Mouse (Mus musculus) large intestine, adult 2 months (tissue): ENCODE results near the gene Ric1. TPM values are rescaled to one million over a fixed set of nuclear protein-coding genes. Genes with fewer than 3 reads are reported as not detected.
"Not testable (repeated sequence)": the region's sequence is repeated elsewhere in the genome, so short reads cannot be mapped to it uniquely, and the experiment has no call there.

ENCODE experiments used
- DNase-seq: peaks from one replicate; pipeline ENCODE4 v3.0.0-alpha.2; 2012; ENCODE audit warnings: low read depth, low spot score
- WGBS: fragments of 180-500 bp; shearing (Covaris S2); methylation state at CpG from one replicate; pipeline ENCODE4 v1.1.7; 2018; 5-methylcytosine and 5-hydroxymethylcytosine counted together
- polyA plus RNA-seq: library from polyadenylated mRNA; depleted of rRNA; stranded (reverse); fragments of >200 nt; gene quantifications from 2 replicates; pipeline ENCODE4 v1.2.3, GENCODE M21; 2012

Gene Ric1
- polyA plus RNA-seq, 1 experiment, result 4.9 TPM

DNA sequence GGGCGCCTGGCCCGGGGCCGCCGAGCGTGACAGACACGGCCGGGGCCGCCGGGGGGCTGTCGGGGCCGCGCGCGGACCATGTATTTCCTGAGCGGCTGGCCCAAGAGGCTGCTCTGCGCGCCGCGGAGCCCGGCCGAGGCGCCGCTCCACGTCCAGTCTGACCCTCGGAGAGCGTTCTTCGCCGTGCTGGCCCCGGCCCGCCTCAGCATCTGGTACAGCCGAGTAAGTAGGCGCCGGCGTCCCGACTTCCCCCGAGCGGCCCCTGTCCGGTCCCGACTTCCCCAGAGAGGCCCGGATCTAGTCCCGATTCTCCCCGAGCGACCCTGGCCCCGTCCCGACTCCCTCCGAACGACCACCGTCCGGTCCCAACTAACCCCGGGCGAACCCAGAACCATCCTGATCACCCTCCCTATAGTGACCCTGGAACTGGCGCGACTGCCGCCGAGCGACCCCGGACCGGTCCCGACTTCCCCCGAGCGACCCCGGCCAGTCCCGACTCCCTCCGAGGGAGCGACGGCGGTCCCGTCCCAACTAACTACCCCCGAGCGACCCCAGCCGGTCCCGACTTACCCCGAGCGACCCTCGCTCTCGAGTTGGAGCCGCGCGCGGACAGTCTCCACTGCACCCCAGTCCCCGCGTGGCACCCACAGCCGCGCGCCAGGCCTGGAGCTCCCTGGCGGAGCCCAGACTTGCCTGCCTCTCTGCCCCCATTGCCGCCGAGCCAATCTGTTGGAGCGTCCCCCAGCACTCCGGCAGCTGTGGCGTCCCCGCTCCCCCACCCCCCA is 555 bp downstream of the Ric1 start:
- no peak for DNase-seq
- WGBS, result under 1% methylated on average over 92 of the region's 92 CpGs

DNA sequence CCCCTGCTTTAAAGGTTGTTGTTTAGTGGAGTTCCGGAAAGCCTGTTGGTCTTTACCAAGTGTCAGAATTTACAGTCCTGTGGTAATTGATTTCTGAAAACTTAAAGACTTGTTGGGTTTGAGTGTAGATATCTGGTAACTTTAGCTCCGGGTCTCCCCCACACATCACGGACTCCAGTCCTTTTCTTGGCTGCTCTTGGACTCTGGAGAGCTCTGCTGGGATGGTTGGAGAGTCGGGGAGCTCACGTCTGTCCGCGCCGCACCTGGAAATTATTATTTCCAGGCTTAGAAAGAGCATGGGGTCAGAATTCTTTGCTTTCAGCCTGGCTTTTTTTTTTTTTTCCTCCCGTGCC is 1.1 kb downstream of the Ric1 start:
- WGBS, result 1% methylated on average over 9 of the region's 9 CpGs
- DNase-seq, result no peak

- WGBS, result 22% methylated on average over 5 of the region's 5 CpGs
- DNase-seq, result no peak
These were observed 1.6 kb downstream of the Ric1 start for GRCm38 (mm10) chr19:29523701-29524100.

DNA sequence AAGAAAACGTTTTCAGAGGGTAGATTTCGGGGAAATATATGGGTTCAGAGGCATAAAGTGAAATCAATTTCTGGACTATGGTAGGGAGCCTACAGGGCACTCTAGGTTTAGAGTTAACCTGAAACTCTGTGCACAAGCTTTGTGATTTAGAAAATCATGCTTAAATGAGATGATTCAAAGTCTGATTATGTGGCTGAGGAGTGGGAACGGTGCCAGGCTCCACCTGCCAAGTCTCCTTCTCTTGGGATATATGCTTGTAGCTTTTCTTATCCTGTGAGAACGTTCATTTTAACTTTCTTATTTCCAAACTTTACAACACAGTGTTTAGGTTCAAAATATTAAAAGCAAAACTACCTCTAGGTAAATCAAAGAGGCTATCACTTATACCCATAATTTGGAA is 2.5 kb downstream of the Ric1 start:
- 30% methylated on average over 4 of the region's 4 CpGs for WGBS
- no peak for DNase-seq

GRCm38 (mm10) chr19:29525588-29525987 is 3.5 kb downstream of the Ric1 start:
- not testable (repeated sequence) for DNase-seq
- 89% methylated on average over 4 of the region's 4 CpGs for WGBS

- no peak for DNase-seq
These were observed 4.8 kb downstream of the Ric1 start for GRCm38 (mm10) chr19:29526837-29527236.

DNA sequence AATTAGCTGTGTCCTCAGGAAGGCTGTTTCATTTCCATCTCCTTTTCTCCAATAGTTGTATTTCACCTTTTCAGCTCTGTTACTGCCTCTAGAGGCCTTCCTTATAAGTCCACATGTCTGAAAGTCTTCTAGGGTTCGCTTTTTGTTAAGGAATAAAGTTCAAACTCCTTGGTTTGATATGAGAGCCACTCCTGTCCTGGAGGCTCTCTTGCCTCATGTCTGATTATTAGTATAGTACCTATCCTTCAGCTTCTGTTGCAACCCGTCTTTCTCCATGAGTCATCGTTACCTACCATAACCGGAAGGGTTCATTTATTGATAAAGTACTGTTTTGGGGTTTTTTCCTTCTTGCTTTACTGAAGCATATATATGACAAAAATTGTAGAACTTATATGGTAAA is 5.2 kb downstream of the Ric1 start:
- 73% methylated on average over 4 of the region's 4 CpGs for WGBS
- DNase-seq, result no peak

- WGBS, result 86% methylated on average over 2 of the region's 2 CpGs
- no peak for DNase-seq
These were observed 6.5 kb downstream of the Ric1 start for GRCm38 (mm10) chr19:29528568-29528967.

- WGBS, result 87% methylated on average over 5 of the region's 5 CpGs
- no peak for DNase-seq
These were observed 11.9 kb downstream of the Ric1 start for GRCm38 (mm10) chr19:29534030-29534429.

- DNase-seq, result no peak
- WGBS, result 70% methylated on average over 8 of the region's 8 CpGs
These were observed 20.3 kb downstream of the Ric1 start for GRCm38 (mm10) chr19:29542256-29542970.

DNA sequence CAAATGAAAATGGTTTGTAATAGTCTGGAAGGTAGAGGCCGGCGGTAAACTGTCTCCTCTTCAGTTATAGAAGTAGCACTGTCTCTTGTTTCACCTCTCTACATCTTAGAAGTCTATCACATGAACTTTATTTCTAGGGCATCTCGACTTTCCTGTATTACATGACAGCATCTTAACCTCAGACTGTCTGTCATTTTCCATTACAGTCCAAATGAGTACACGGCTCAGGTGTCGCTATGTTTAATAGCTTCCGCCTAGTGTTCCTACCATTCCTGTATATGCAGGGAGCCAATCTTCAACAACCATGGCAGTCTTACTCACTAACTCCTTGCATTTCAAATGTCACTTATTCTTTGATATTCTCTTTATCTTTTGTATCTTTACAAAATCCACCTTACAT is 21.9 kb downstream of the Ric1 start:
- WGBS, result 93% methylated on average over 6 of the region's 6 CpGs
- no peak for DNase-seq

DNA sequence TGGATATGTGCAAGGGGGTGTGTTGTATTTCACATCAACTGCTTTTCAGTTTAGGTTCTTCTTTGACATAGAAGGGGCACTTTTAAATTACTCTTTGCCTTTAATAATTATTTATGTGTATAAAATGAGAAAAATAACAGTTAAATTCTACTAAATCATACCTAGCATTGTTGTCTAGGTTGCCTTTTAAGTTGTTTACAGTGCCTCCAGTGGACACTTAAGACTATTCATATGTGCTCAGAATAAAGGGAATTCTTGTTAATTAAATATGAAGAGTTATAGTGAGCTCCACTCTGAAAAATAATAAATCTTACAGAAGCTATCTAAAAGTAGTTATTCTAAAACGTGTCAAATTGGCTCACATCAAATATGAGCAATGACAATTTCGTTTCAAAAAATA is 28.5 kb downstream of the Ric1 start:
- DNase-seq, result no peak
- WGBS, result 91% methylated on average over 2 of the region's 2 CpGs

GRCm38 (mm10) chr19:29551128-29551527 is 29.0 kb downstream of the Ric1 start:
- WGBS, result 92% methylated on average over 1 of the region's 1 CpGs
- DNase-seq, result no peak

DNA sequence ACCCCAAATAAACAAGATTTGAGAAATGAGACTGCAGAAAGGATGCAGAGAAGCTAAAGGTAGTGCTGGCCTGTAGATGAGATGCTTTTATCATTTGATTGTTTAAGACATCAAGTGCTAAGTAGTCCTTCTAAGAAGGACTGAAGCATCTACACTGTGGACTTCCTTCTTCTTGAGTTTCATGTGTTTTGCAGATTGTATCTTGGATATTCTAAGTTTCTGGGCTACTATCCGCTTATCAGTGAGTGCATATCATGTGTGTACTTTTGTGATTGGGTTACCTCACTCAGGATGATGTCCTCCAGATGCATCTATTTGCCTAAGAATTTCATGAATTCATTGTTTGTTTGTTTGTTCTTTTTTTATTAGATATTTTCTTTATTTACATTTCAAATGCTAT is 29.9 kb downstream of the Ric1 start:
- 93% methylated on average over 1 of the region's 1 CpGs for WGBS
- not testable (repeated sequence) for DNase-seq

DNA sequence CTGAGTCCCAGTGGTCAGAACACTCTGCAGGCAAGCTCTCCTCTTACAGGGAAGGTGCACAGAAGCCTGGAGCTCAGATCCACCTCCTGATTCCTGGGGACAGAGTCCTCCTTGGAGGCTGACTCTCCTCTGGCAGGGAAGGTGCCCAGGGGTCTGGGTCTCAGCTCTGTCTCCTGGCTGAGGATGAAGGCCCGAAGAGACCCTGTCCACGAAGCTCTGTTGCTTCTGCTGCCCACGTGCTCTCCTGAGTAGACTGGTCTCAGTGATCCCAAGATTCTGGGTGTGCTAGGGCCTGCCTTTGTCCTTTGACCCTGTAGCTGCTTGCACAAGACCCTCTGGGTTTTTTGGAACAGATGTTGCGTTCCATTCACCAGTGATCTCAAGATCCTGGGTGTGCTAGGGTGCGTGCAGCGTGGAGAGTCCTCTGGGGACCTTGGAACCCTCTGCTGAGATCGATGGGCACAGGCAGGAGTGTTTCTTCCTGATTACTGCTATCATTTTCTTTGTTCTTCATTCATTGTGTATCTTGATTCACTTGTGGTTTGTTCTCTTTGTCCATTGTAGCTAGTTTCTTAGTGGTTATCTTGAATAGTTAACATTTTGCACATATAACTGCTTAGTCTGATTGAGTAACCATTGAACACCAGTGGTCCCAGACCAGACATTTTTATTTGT is 35.2 kb downstream of the Ric1 start:
- WGBS, result 88% methylated on average over 7 of the region's 7 CpGs
- DNase-seq, result not testable (repeated sequence)

GRCm38 (mm10) chr19:29562166-29562565 is 40.1 kb downstream of the Ric1 start:
- DNase-seq, result no peak
- WGBS, result 59% methylated on average over 4 of the region's 4 CpGs

GRCm38 (mm10) chr19:29562603-29563002 is 40.5 kb downstream of the Ric1 start:
- 25% methylated on average over 3 of the region's 3 CpGs for WGBS
- no peak for DNase-seq

DNA sequence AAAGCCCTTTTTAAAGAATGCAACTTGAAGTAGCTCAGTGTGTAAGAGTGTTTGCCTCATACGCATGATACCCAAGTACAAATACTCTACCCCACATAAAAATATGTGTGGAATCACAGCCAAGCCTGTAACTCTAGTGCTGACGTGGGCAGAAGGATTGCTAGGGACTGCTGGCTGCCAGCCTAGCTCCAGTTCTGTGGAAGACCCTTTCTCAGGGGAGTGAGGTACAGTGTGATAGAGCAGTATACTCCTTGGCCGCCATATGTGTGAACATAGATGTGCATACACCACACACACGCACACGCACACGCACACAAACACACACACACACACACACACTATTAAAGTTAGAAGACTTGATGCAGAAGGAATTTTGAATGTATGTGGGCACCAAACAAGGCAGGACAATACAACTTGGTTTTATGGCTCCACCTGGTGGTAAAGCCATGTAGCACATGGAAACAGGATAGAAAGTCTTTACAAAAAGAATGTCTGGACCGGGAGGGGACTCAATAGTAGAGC is 41.2 kb downstream of the Ric1 start:
- DNase-seq, result peak; percentile 42
- 53% methylated on average over 7 of the region's 7 CpGs for WGBS

- WGBS, result 74% methylated on average over 1 of the region's 1 CpGs
- DNase-seq, result no peak
These were observed 44.4 kb downstream of the Ric1 start for GRCm38 (mm10) chr19:29566512-29566911.

- no peak for DNase-seq
- 48% methylated on average over 2 of the region's 2 CpGs for WGBS
These were observed 60.4 kb downstream of the Ric1 start for GRCm38 (mm10) chr19:29582439-29582838.

GRCm38 (mm10) chr19:29583734-29584133 is 61.7 kb downstream of the Ric1 start:
- 88% methylated on average over 6 of the region's 6 CpGs for WGBS
- DNase-seq, result no peak
